Mouse (Mus musculus) liver, embryonic 18 days (tissue): Measurements from ENCODE around the gene Pxylp1. TPM values are rescaled to one million over a fixed set of nuclear protein-coding genes. Genes with fewer than 3 reads are reported as not detected.

ENCODE experiments used
- polyA plus RNA-seq: library from polyadenylated mRNA; depleted of rRNA; stranded (reverse); fragments of >200 nt; gene quantifications from 2 replicates; pipeline ENCODE4 v1.2.3, GENCODE M21; 2012; rRNA removed

The Pxylp1 gene
- polyA plus RNA-seq = 3.3 and 4.0 TPM in 2 replicates

GRCm38 (mm10) chr9:96892546-96892945, at the start of gene Pxylp1:
Gene Pxylp1, minus strand, starts transcription at chr9:96892669.

Other genes with a start within 250 kb of the Pxylp1 start
- 1.0 and 1.2 TPM in 2 replicates for gene Zbtb38, start 139.8 kb downstream of the Pxylp1 start, polyA plus RNA-seq
- gene Spsb4, start 126.2 kb upstream of the Pxylp1 start, polyA plus RNA-seq = 0.50 and 0.78 TPM in 2 replicates
- 7.1 and 7.9 TPM in 2 replicates for gene Slc25a36, start 218.5 kb upstream of the Pxylp1 start, polyA plus RNA-seq